Mouse (Mus musculus) spleen, adult 2 months (tissue): ENCODE measurements around the gene B130006D01Rik. TPM values are rescaled to one million over a fixed set of nuclear protein-coding genes. Genes with fewer than 3 reads are reported as not detected.

Source experiments
- DNase-seq, 2 experiments: peaks; one replicate each; pipeline versions ENCODE4 v3.0.0 to v3.0.0-alpha.2; 2012 to 2021; ENCODE audit warnings: low spot score in 2 of 2, low read depth in 1 of 2
- H3K27ac ChIP-seq: fragments of 200-500 bp; 2 replicates; pipeline ENCODE4 v1.5.1; 2012; ENCODE audit warnings: low read length, inconsistent platforms; ENCODE audit not compliant: insufficient read depth
- H3K27me3 ChIP-seq: fragments of 200-500 bp; 2 replicates; pipeline ENCODE4 v1.6.1; 2012; ENCODE audit warnings: mild to moderate bottlenecking, moderate library complexity, low read length, inconsistent platforms; ENCODE audit not compliant: control insufficient read depth, insufficient read depth
- H3K36me3 ChIP-seq: fragments of 200-500 bp; 2 replicates; pipeline ENCODE4 v1.6.1; 2012; ENCODE audit warnings: mild to moderate bottlenecking, low read length, inconsistent platforms; ENCODE audit not compliant: control insufficient read depth, insufficient read depth
- H3K4me1 ChIP-seq: fragments of 200-500 bp; 2 replicates; pipeline ENCODE4 v1.6.1; 2011; ENCODE audit warnings: inconsistent platforms; ENCODE audit not compliant: control insufficient read depth, insufficient read depth, insufficient read length
- H3K4me3 ChIP-seq: fragments of 200-500 bp; 2 replicates; pipeline ENCODE4 v1.5.1; 2011; ENCODE audit warnings: mild to moderate bottlenecking, inconsistent platforms; ENCODE audit not compliant: insufficient read depth, insufficient read length; ENCODE audit errors: extremely low read depth
- CTCF ChIP-seq: fragments of 200-500 bp; IDR thresholded peaks from 2 replicates; pipeline ENCODE4 v1.5.1; 2011; ENCODE audit warnings: mild to moderate bottlenecking, inconsistent platforms; ENCODE audit not compliant: insufficient read depth, insufficient read length, insufficient replicate concordance; ENCODE audit errors: extremely low read depth
- POLR2A ChIP-seq: fragments of 200-500 bp; IDR thresholded peaks from 2 replicates; pipeline ENCODE4 v1.6.1; 2011; ENCODE audit warnings: low read depth, low read length, inconsistent platforms
- WGBS: fragments of 180-500 bp; shearing (Covaris S2); methylation state at CpG from one replicate; pipeline ENCODE4 v1.1.7; 2018; 5-methylcytosine and 5-hydroxymethylcytosine counted together
- polyA plus RNA-seq: library from polyadenylated mRNA; depleted of rRNA; stranded (reverse); fragments of >200 nt; gene quantifications from 2 replicates; pipeline ENCODE4 v1.2.3, GENCODE M21; 2012; rRNA removed

B130006D01Rik gene
- 0.08 and 0.14 TPM in 2 replicates for polyA plus RNA-seq

DNA sequence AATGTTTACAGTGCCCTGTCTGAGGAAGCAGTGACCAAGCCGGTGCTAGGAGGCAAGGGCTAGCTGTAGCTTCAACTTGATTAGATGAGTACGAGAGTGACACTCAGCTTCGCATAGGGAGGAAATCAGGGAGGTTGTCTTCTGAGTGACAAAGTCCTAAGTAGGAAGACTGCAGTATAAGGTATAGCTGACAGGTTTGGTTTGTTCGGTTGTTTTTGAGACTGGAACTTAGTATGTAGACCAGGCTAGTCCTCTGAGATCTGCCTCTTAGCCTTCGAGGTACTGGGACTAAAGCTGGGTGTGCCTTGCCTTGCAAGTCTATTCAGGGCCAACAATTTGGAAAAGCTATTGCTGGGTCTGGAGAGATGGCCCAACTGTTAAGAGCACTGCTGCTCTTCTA, at the start of gene B130006D01Rik:
Gene B130006D01Rik, plus strand, starts transcription at position 301 of the 400 bp plus-strand sequence.
- TF ChIP-seq POLR2A = no peak
- no peak for TF ChIP-seq CTCF
- no peaks in the 10 kb centered on the region; the same call in 1 of the 2 replicates for H3K36me3 ChIP-seq
- H3K27ac ChIP-seq = no peak within 1 kb of the TSS
- 95% methylated on average over 5 of the region's 5 CpGs for WGBS
- no peaks in the 10 kb centered on the region for H3K27me3 ChIP-seq
- no peak for DNase-seq
- no peak within 1 kb of the TSS for H3K4me3 ChIP-seq
- peaks cover 2% of the 10 kb centered on the region; the same call in 1 of the 2 replicates for H3K4me1 ChIP-seq

DNA sequence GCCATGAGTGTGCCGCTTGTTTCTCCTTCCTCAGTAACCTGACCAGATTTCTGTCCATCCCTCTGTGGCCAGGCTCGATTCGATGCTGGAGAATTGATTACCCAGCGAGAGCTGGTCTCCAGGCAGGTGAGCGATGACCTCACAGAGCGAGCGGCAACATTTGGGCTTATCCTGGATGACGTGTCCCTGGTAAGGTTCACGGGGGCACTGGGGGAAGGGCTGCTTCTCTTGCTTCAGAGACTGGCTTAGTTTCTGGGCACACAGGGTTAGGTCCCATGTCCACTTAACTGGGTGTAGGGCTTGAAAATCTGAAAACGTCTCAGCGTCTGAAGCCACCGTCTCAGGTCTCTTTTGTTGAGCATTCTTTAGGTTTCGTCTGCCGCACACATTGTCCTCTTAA, 47.9 kb upstream of the B130006D01Rik start:
- 94% methylated on average over 14 of the region's 14 CpGs for WGBS
- TF ChIP-seq POLR2A (no peak), CTCF (no peak)

DNA sequence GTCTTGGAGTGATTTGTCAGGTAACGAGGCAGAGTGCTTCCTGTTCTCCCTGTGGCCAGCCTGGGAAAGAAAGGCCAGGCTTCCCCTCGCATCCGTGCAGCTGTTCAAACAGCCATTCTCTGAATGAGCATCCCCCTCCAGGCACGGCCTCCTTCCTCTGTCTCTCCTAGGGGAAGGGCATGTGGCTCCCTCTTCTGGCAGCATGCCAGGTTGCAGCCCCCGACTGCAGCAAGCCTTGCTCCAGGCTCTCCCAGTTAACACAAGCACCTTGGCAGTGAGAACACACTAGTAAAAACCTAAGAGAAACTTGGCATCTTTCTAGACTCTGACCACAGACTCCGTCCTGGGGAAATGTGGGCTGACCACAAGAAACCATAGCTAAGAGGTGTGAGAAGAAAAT, 47.1 kb upstream of the B130006D01Rik start:
- Histone ChIP-seq H3K36me3 (peaks cover 32% of the 10 kb centered on the region), H3K4me3 (no peak overlapping the region), H3K27ac (no peak overlapping the region), H3K27me3 (no peaks in the 10 kb centered on the region), H3K4me1 (no peaks in the 10 kb centered on the region)
- 42% methylated on average over 6 of the region's 6 CpGs for WGBS
- peak; percentile 19 to 70 for DNase-seq
- TF ChIP-seq CTCF (peak; percentile 69; the same call in 1 of the 2 replicates), POLR2A (no peak)

More for the DNA sequence above, 47.9 kb upstream of the B130006D01Rik start:
- H3K4me1 ChIP-seq = no peaks in the 10 kb centered on the region
- H3K36me3 ChIP-seq = peaks cover 32% of the 10 kb centered on the region
- no peak for DNase-seq
- no peak overlapping the region for H3K4me3 ChIP-seq
- H3K27ac ChIP-seq = no peak overlapping the region
- no peaks in the 10 kb centered on the region for H3K27me3 ChIP-seq

DNA sequence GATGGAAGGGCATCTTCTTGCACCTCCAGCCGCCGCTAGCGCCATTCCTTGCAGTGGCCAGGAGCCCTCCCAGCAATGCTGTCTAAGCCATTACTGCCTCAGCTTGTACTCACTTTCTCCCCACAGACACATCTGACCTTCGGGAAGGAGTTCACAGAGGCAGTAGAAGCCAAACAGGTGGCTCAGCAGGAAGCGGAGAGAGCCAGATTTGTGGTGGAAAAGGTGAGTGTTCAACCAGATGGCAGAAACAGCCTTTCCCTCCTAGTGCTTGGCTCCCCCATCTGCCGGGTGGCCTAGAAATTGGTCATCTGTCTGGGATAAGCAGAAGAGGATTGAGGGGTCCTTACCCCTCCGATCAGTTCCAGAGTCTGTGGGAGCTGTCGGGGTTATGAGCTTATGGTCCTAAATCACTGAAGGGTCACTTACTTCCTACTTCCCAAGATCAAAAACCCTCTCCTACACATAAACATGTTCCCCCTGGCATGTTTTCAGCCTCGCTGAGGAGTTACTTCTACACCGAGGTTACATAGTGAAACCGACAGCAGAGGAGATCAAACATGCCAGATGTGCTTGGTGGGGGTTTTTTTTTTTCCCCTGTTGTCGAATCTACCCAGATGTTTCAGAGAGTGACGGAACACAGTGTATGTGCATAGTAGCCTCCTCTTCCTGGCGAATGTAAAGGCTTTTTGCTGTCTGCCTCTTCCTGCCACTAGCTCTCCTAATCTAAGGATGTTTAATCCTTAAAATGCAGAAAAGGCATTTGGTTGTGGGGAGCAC, 45.3 kb upstream of the B130006D01Rik start:
- WGBS = 88% methylated on average over 14 of the region's 14 CpGs

DNA sequence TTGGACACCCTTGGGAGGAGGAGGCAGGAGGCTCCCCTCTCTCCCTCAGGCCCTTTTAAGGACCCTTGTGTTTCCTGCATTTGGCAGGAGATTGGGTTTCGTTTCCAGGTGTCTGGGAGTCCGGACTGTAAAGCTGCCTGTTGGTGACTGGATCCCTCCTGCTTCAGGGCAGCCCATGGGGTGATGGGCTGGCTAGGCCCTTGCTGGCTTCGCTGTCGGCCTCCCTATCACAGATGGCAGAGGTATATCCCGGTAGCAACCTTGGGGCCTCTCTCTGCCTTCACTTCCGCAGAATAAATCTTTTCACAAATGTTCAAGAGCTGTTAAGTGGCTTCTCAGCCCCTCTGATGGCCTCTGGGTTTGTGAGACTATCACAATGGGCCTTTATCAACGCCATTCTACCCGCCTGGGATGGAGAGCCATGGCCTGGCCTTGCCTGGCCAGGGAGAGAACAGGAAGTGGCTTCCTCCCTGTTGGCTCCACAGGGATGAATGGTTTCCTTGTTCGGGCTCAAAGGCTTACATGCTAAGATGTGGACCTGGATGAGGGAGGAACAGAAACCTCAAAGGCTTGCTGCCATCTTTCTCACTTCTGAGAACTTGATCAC, 41.3 kb upstream of the B130006D01Rik start:
- DNase-seq = no peak
- no peaks in the 10 kb centered on the region for H3K4me1 ChIP-seq
- no peak overlapping the region for H3K27ac ChIP-seq
- peaks cover 17% of the 10 kb centered on the region for H3K36me3 ChIP-seq
- WGBS = 79% methylated on average over 9 of the region's 9 CpGs
- H3K27me3 ChIP-seq = no peaks in the 10 kb centered on the region
- TF ChIP-seq POLR2A = no peak
- TF ChIP-seq CTCF = no peak
- no peak overlapping the region for H3K4me3 ChIP-seq

More for the DNA sequence above, 45.3 kb upstream of the B130006D01Rik start:
- Histone ChIP-seq H3K36me3 (peaks cover 27% of the 10 kb centered on the region), H3K4me3 (no peak overlapping the region), H3K27me3 (no peaks in the 10 kb centered on the region), H3K4me1 (no peaks in the 10 kb centered on the region), H3K27ac (no peak overlapping the region)
- DNase-seq = no peak
- TF ChIP-seq POLR2A = no peak
- TF ChIP-seq CTCF = no peak

DNA sequence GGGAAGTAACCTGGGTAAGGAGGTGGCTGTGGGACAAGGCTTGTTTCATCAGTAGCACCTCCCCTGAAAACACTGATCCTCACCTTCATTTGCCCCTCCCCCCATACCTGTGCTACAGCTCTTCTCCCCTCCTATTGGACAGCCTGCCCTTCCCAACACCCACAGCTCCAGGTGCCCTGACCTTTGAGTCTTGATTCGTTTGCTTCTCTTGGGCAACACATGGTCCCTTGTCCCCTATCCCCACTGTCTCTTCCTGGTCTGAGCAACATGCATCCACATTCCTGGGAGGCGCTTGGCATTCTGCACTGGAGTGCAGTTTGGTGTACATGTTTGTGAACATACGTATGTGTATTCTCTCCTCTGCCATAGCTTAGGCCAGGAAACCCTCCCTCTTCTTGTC, 40.4 kb upstream of the B130006D01Rik start:
- Histone ChIP-seq H3K4me1 (no peaks in the 10 kb centered on the region; the same call in 1 of the 2 replicates), H3K4me3 (no peak overlapping the region), H3K27me3 (no peaks in the 10 kb centered on the region), H3K27ac (no peak overlapping the region), H3K36me3 (peaks cover 12% of the 10 kb centered on the region)
- TF ChIP-seq CTCF (no peak), POLR2A (no peak)
- DNase-seq = no peak
- WGBS = 87% methylated on average over 3 of the region's 3 CpGs

DNA sequence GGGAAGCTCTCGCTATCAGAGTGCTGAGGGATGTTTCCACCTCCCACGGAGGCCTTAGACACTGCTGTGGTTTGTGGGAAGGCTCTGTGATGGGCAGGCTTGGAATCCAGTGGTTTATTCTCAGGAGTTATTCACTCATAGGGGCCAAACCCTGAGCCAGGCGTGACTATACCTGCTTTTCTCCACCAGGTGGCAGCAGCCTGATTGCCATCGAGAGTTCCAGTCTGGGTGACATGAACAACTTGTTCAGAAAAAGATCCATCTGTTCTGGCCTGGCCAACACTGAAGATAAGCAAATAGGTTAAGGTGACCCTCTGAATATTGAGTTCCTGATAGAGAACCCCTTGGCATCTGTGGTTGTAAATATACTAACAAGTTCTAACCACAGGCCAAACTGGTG, 37.4 kb upstream of the B130006D01Rik start:
- 3% methylated on average over 4 of the region's 4 CpGs for WGBS
- peaks cover 23% of the 10 kb centered on the region; the same call in 1 of the 2 replicates for H3K4me1 ChIP-seq
- peaks cover 4% of the 10 kb centered on the region; the same call in 1 of the 2 replicates for H3K36me3 ChIP-seq
- no peaks in the 10 kb centered on the region for H3K27me3 ChIP-seq
- DNase-seq = peak; percentile 50 to 71
- TF ChIP-seq POLR2A = no peak
- peak; percentile 84; the same call in 1 of the 2 replicates for TF ChIP-seq CTCF
- H3K4me3 ChIP-seq = no peak overlapping the region
- H3K27ac ChIP-seq = no peak overlapping the region
